Mouse (Mus musculus) liver, adult 2 months (tissue): ENCODE measurements around the gene Eno3. TPM values are rescaled to one million over a fixed set of nuclear protein-coding genes. Genes with fewer than 3 reads are reported as not detected.

Experiments used
- DNase-seq: peaks from one replicate; pipeline ENCODE4 v3.0.0-alpha.2; 2011; ENCODE audit warnings: low read depth, low spot score; ENCODE audit errors: extremely low read depth
- H3K27ac ChIP-seq: fragments of 200-500 bp; replicated peaks from 2 replicates; pipeline ENCODE4 v1.5.1; 2012; ENCODE audit warnings: low read depth, mild to moderate bottlenecking, control low read depth, inconsistent platforms, low read length; ENCODE audit not compliant: insufficient read depth
- H3K27me3 ChIP-seq: fragments of 200-500 bp; 2 replicates; pipeline ENCODE4 v1.6.1; 2012; ENCODE audit warnings: mild to moderate bottlenecking, moderate library complexity, low read length, inconsistent platforms; ENCODE audit not compliant: control insufficient read depth, insufficient read depth
- H3K36me3 ChIP-seq: fragments of 200-500 bp; 2 replicates; pipeline ENCODE4 v1.6.1; 2012; ENCODE audit warnings: low read length, inconsistent platforms; ENCODE audit not compliant: control insufficient read depth, insufficient read depth
- H3K4me1 ChIP-seq: fragments of 200-500 bp; 2 replicates; pipeline ENCODE4 v1.6.1; 2011; ENCODE audit warnings: low read length; ENCODE audit not compliant: control insufficient read depth, insufficient read depth
- H3K4me3 ChIP-seq: fragments of 200-500 bp; 2 replicates; pipeline ENCODE4 v1.5.1; 2011; ENCODE audit warnings: low read depth, mild to moderate bottlenecking, control low read depth, low read length, moderate library complexity; ENCODE audit not compliant: insufficient read depth
- H3K79me2 ChIP-seq: fragments of 200-500 bp; 2 replicates; pipeline ENCODE4 v1.6.1; 2012; ENCODE audit warnings: inconsistent platforms, mild to moderate bottlenecking, low read length, moderate library complexity; ENCODE audit not compliant: control insufficient read depth, insufficient read depth
- H3K9ac ChIP-seq: fragments of 200-500 bp; 2 replicates; pipeline ENCODE4 v1.6.1; 2012; ENCODE audit warnings: low read depth, mild to moderate bottlenecking, control low read depth, inconsistent platforms, low read length
- CTCF ChIP-seq: fragments of 200-500 bp; IDR thresholded peaks from 2 replicates; pipeline ENCODE4 v1.5.1; 2011; ENCODE audit warnings: low read depth, low read length, control low read depth
- POLR2A ChIP-seq: fragments of 200-500 bp; IDR thresholded peaks from 2 replicates; pipeline ENCODE4 v1.6.1; 2011; ENCODE audit warnings: low read length, control low read depth; ENCODE audit not compliant: insufficient read depth; ENCODE audit errors: extremely low read depth
- WGBS: fragments of 180-500 bp; shearing (Covaris S2); methylation state at CpG from one replicate; pipeline ENCODE4 v1.1.7; 2018; 5-methylcytosine and 5-hydroxymethylcytosine counted together
- polyA plus RNA-seq: library from polyadenylated mRNA; depleted of rRNA; stranded (reverse); fragments of >200 nt; gene quantifications from 2 replicates; pipeline ENCODE4 v1.2.3, GENCODE M21; 2012
- total RNA-seq: library from RNA; depleted of rRNA; stranded (reverse); fragments of >200 nt; gene quantifications from 2 replicates; pipeline ENCODE4 v1.2.3, GENCODE M21; 2014

The Eno3 gene
- total and polyA plus RNA-seq, 2 experiments: 3.0 to 4.0 TPM

- no peak for TF ChIP-seq POLR2A
- TF ChIP-seq CTCF: no peak
- no peaks in the 10 kb centered on the region for H3K79me2 ChIP-seq
- no peak for DNase-seq
- no peak overlapping the region for H3K9ac ChIP-seq
- no peaks in the 10 kb centered on the region for H3K36me3 ChIP-seq
- H3K4me1 ChIP-seq: no peaks in the 10 kb centered on the region; the same call in 1 of the 2 replicates
- WGBS: 85% methylated on average over 1 of the region's 1 CpGs
- no peak overlapping the region; the same call in 1 of the 2 replicates for H3K27ac ChIP-seq
- no peaks in the 10 kb centered on the region for H3K27me3 ChIP-seq
- no peak overlapping the region for H3K4me3 ChIP-seq
These were observed 18.7 kb upstream of the Eno3 start for GRCm38 (mm10) chr11:70638293-70638692.

- Histone ChIP-seq H3K4me1 (no peaks in the 10 kb centered on the region; the same call in 1 of the 2 replicates), H3K4me3 (no peak within 1 kb of the TSS)
These were observed 18.2 kb upstream of the Eno3 start, which contains the start of gene Gp1ba for GRCm38 (mm10) chr11:70638714-70639278. Gp1ba (plus strand) TSS chr11:70639122.

DNA sequence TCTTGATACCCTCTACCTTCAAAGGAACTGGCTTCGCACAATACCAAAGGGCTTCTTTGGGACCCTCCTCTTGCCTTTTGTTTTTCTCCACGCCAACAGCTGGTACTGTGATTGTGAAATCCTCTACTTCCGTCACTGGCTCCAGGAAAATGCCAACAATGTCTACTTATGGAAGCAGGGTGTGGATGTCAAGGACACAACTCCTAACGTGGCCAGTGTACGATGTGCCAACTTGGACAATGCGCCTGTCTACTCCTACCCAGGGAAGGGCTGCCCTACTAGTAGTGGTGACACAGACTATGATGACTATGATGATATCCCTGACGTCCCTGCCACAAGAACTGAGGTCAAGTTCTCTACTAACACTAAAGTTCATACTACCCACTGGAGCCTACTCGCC is 17.0 kb upstream of the Eno3 start:
- no peak for DNase-seq
- 59% methylated on average over 8 of the region's 8 CpGs for WGBS
- no peak overlapping the region for H3K9ac ChIP-seq
- H3K36me3 ChIP-seq: peaks cover 2% of the 10 kb centered on the region; the same call in 1 of the 2 replicates
- no peak overlapping the region for H3K27ac ChIP-seq
- H3K27me3 ChIP-seq: no peaks in the 10 kb centered on the region
- no peaks in the 10 kb centered on the region for H3K79me2 ChIP-seq
- TF ChIP-seq CTCF: no peak
- no peak for TF ChIP-seq POLR2A
- H3K4me1 ChIP-seq: no peaks in the 10 kb centered on the region; the same call in 1 of the 2 replicates
- no peak overlapping the region for H3K4me3 ChIP-seq

More at GRCm38 (mm10) chr11:70638714-70639278, 18.2 kb upstream of the Eno3 start, which contains the start of gene Gp1ba:
- WGBS: 39% methylated on average over 5 of the region's 5 CpGs
- Histone ChIP-seq H3K36me3 (no peaks in the 10 kb centered on the region), H3K79me2 (no peaks in the 10 kb centered on the region), H3K27me3 (no peaks in the 10 kb centered on the region), H3K9ac (no peak within 1 kb of the TSS), H3K27ac (no peak within 1 kb of the TSS; the same call in 1 of the 2 replicates)
- TF ChIP-seq POLR2A (no peak), CTCF (no peak)
- no peak for DNase-seq

DNA sequence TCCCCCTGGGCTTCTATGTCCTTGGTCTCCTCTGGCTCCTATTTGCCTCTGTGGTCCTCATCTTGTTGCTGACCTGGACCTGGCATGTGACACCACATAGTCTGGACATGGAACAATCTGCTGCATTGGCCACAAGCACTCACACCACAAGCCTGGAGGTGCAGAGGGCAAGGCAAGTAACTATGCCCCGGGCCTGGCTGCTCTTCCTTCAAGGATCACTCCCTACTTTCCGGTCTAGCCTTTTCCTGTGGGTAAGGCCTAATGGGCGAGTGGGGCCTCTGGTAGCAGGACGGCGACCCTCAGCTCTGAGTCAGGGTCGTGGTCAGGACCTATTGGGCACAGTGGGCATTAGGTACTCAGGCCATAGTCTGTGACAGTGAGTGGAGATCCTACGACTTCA is 15.8 kb upstream of the Eno3 start:
- Histone ChIP-seq H3K79me2 (no peaks in the 10 kb centered on the region; the same call in 1 of the 2 replicates), H3K9ac (no peak overlapping the region), H3K36me3 (peaks cover 2% of the 10 kb centered on the region; the same call in 1 of the 2 replicates), H3K4me1 (peaks cover 6% of the 10 kb centered on the region), H3K27ac (no peak overlapping the region), H3K4me3 (no peak overlapping the region), H3K27me3 (no peaks in the 10 kb centered on the region)
- no peak for DNase-seq
- TF ChIP-seq CTCF (no peak), POLR2A (no peak)
- WGBS: 71% methylated on average over 7 of the region's 7 CpGs

DNA sequence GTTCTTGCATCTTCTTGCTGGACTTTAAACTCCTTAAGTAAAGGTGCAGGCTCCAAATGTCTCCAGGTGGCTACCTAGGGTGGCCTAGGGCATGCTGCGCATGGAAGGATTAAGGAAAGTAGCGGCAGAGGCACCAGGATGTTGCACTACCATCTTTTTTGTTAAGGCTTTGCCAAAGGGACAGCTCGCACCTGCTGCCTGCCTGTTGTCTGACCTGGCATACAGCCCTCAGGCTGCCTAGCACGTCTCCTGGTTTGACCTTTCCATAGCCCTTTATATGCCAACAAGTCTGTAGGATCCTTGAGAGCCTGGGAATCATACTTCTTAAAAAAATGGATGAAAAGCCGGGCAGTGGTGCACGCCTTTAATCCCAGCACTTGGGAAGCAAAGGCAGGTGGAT is 14.0 kb upstream of the Eno3 start:
- H3K9ac ChIP-seq: no peak overlapping the region
- H3K36me3 ChIP-seq: peaks cover 2% of the 10 kb centered on the region; the same call in 1 of the 2 replicates
- no peaks in the 10 kb centered on the region for H3K27me3 ChIP-seq
- no peak overlapping the region for H3K27ac ChIP-seq
- peaks cover 8% of the 10 kb centered on the region for H3K4me1 ChIP-seq
- H3K4me3 ChIP-seq: no peak overlapping the region
- peaks cover 10% of the 10 kb centered on the region; the same call in 1 of the 2 replicates for H3K79me2 ChIP-seq
- WGBS: 81% methylated on average over 6 of the region's 6 CpGs
- no peak for DNase-seq
- TF ChIP-seq CTCF (no peak), POLR2A (no peak)

- H3K27ac ChIP-seq: no peak overlapping the region
- no peak overlapping the region for H3K4me3 ChIP-seq
- no peak overlapping the region for H3K9ac ChIP-seq
- WGBS: 91% methylated on average over 8 of the region's 8 CpGs
- H3K27me3 ChIP-seq: no peaks in the 10 kb centered on the region
- no peak for DNase-seq
- H3K4me1 ChIP-seq: peaks cover 18% of the 10 kb centered on the region
- peaks cover 17% of the 10 kb centered on the region; the same call in 1 of the 2 replicates for H3K79me2 ChIP-seq
- peaks cover 8% of the 10 kb centered on the region; the same call in 1 of the 2 replicates for H3K36me3 ChIP-seq
- TF ChIP-seq CTCF (no peak), POLR2A (no peak)
These were observed 12.4 kb upstream of the Eno3 start for GRCm38 (mm10) chr11:70644564-70645103.
